Mouse (Mus musculus) heart, postnatal 4 days (tissue): Measurements from ENCODE around the gene Tedc1. TPM values are rescaled to one million over a fixed set of nuclear protein-coding genes. Genes with fewer than 3 reads are reported as not detected.
"Not testable (repeated sequence)": the region's sequence is repeated elsewhere in the genome, so short reads cannot be mapped to it uniquely, and the experiment has no call there.

Source experiments
- DNase-seq: peaks from one replicate; pipeline ENCODE4 v3.0.0; 2021
- total RNA-seq, 2 experiments: library from RNA; stranded (reverse); gene quantifications; 2 replicates each; pipeline ENCODE4 v1.2.3; 2021

Tedc1 gene
- total RNA-seq, 2 experiments from 2014 or later = 9.4 to 10.3 TPM

GRCm38 (mm10) chr12:113152991-113153525, 3.2 kb upstream of the Tedc1 start:
- no peak for DNase-seq

- no peak for DNase-seq
Observed at GRCm38 (mm10) chr12:113153971-113154370, 2.2 kb upstream of the Tedc1 start.

GRCm38 (mm10) chr12:113154747-113155075, 1.5 kb upstream of the Tedc1 start:
- DNase-seq = no peak

- DNase-seq = peak; percentile 67
Observed at GRCm38 (mm10) chr12:113155076-113155771, 997 bp upstream of the Tedc1 start.

DNA sequence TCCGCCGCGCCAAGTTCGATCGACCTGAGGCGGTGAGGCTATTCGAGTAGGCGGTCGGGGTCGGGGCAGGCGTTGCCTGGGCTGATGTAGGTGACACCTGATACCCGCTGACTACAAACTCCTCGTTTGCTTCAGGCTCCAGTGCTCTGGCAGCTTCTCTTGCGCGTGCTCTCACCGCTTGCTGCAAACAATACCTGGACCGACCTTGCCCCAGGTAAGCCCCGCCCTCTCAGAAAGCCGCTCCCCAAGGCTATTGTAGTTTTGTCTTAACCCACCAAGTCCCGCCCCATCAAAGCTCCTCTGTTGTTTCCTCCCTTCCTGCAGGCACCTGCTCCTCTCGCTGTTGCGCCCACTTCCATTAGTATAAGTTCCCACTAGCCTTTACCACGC, 314 bp downstream of the Tedc1 start:
- DNase-seq = no peak

GRCm38 (mm10) chr12:113157002-113157401, 781 bp downstream of the Tedc1 start:
- DNase-seq = peak; percentile 37

DNA sequence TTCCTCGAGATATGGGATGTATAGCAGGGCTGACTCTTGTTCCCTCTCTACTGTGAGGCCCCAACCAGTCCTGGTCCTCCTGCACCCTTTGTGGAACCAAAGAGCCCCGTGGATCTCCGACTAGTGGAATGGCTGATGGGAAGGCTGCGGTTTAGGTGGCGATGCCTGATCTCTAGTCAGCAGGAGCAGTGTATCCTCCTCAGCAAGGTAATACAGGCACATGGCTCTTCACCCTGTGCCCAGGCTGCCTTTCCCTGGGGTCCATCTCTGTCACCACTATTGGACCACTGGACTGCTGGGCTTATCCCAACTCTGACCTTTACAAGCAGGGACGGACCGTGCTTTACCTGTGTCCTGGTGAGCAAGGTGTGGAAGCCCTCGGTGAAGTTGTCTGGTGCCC, 1.3 kb downstream of the Tedc1 start:
- DNase-seq = no peak

DNA sequence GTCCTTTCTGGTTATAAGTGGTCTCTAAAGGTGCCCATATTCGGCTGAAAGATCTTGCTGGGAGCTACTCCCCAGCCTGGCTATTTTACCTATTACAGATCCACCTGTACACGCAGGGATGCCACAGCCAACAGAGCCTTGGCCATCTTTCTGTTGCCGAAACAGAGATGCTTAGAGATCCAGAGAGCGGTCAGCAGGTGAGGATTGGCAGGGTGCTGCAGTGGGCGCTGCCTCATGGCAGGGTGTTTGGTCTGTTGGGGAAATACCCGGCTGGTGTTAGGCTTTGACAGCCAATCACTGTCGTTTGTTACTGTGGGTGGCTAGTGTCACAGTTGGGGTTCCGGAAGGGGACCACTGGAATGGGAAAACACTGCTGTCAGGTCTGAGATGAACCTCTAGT, 1.8 kb downstream of the Tedc1 start:
- DNase-seq = no peak

GRCm38 (mm10) chr12:113163561-113164006, 7.4 kb downstream of the Tedc1 start:
- peak; percentile 24 for DNase-seq

DNA sequence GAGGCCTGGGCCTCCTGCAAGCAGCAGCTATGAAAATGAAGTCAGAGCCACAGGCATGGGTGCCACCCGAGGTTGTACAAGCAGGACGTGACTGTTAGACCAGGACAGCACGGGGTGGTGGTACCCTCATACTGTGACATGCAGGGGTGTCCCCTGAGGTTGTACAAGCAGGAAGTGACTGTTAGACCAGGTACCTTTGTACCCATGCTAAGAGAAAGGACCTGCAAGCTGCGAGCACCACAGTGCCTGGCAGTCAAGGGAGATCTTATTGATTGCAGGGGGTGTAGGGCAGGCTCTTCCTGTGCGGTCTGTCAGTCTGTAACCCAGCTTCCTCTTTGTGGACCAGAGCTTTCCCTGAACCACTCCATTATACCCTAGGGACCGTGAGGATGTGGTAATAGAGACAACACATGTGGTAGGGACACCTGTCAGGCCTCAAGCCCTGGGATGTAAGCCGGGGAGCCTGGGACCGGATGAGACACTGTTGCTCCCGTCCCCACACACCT, 11.9 kb downstream of the Tedc1 start:
- DNase-seq = no peak

DNA sequence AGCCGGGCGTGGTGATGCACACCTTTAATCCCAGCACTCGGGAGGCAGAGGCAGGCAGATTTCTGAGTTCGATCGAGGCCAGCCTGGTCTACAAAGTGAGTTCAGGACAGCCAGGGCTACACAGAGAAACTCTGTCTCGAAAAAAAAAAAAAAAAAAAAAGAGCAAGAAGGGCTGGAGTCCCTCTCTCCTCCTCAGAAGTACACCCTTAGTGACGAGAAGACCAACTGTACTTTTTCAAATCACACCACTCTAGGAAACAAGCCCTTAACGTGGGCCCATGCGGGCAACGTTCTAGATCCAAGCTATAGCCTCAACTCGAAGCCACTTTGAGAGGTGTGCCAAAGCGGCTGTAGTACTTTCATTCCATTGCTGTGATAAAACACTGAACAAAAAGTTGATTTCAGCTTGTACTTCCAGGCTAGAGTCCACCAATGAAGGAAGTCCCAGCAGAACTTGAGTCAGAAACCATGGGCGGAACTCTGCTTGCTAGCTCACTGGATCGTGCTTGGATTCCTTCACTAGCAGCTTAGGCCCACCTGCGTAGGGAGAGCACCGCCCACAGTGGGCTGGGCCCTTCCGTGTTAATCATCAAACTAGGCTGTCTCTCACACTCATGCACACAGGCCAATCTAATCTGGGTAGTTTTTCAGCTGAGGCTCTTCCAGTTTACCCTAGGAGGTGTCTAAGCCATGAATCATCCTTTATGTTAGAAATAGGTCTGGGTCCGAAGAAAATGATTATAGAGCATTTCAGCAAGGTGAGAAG, 20.9 kb downstream of the Tedc1 start:
- DNase-seq = no peak

GRCm38 (mm10) chr12:113181020-113181419, 24.8 kb downstream of the Tedc1 start:
- no peak for DNase-seq

DNA sequence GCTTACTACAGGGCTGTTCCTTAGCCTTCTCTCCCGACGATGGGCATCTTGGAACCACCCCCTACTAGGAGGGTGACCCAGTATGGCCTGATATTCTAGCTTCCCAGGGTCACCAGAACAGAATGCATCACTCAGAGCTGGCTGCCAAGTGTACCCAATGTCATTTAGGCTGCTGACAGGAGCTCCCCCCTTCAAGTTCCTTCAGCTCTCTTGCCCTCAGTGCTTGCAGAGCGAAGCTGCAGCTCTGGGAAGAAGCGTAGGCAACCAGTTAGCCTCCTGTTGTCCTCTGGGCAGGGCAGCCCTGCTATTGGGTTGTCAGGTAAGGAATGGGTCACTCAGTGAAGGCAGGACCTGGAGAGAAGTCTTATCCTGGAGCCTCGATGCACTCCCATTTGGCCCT, 28.7 kb downstream of the Tedc1 start:
- DNase-seq = no peak

GRCm38 (mm10) chr12:113185442-113186291, 29.4 kb downstream of the Tedc1 start, which contains the start of gene Tmem121:
Gene Tmem121 (plus strand): TSS chr12:113185930.
- no peak for DNase-seq

DNA sequence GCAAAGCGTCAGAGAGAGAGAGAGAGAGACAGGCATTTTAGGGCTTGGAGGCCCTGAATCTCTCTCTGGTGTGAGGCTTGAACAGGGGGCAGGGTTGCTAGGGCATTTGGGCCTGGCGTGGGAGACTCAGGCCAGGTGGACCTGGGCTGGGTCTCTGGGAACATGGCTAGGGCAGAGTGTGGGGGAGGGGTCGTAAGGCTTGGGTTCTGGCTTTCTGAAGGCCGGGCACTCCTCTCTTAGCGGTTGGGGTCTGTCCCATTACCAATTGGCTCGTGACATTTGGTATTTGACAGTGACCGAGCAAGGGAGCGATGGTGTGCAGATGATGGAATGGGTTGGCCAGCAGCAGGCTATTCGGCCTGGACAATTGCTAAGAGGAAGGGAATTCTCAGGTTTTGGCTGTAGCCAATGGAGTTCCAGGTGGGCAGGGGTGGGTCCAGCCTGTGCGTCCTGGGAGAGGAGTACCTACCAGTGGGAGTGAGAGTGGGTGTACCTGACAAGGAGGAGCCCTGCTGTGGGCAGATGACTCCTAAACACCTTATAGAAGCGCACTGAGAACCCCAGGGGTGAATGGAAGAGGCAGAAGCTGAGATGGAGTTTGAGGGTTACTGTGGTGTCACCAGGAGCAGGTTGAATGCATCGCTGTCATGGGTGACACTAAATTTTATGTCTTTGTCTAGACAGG, 30.2 kb downstream of the Tedc1 start:
- no peak for DNase-seq

DNA sequence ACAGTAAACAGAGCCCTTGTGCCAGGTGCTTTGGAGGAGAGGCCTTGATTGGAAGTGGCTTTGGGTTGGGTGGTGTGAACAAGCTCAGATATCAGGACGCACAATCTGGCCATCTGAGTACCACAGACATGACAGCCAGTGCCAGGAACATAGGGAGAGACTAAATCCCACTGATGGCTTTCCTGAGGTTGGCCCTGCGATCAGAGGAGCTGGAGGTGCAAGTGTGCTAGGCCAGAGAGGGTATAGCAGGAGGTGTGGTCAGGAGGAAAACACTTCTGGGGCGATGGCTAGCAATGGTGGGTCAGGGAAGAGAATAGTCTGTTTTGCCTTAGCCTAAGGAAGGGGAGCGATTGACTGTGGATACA, 30.8 kb downstream of the Tedc1 start:
- DNase-seq = no peak

GRCm38 (mm10) chr12:113187584-113188295, 31.5 kb downstream of the Tedc1 start:
- peak; percentile 83 for DNase-seq

- DNase-seq = no peak
Observed at GRCm38 (mm10) chr12:113188349-113189055, 32.3 kb downstream of the Tedc1 start.

- DNase-seq = no peak
Observed at GRCm38 (mm10) chr12:113193423-113193822, 37.2 kb downstream of the Tedc1 start.

DNA sequence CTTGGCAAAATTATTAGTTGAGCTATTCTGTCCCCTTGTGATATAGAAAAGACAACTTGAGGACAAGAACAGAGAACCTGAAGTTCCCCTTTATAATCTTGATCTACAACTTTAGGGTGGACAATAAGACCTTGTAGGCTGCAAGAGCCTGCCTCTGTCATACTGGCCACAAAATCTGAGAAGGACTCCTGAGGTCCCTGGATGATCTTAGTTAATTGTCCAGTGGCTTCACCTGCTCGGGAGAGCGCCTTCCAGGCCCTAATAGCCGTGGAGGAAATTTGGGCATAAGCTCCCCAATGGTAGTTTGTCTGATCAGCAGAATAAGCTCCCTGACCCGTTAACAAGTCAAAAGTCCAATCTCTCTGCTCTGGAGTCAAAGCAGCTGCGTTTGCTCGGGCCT, 42.9 kb downstream of the Tedc1 start:
- not testable (repeated sequence) for DNase-seq

DNA sequence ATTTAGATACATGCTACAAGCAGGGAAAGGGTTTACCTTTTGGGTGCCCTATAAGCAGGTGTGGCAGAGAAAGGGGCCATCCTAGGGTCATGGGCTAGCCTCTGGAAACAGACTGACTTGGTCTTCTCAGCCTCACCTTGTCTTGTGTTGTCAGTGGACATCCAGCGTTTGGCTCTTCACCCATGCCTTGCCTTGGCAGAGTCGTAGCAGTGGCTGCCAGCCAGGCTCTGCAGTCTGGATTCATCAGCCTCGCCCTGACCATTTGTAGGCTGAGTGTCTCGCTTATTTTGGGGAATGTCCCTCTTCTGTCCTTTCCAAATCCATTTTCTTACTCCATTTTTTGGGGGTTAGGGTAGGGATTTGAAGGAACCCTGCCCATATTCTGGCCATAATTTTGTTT, 45.1 kb downstream of the Tedc1 start:
- DNase-seq = no peak
